Mouse (Mus musculus) left cerebral cortex, adult 11 months (tissue): ENCODE measurements around the gene Def6.
A peak's percentile ranks its signal among the peaks of the same experiment; 100 is the strongest.

Source experiments
- DNase-seq: peaks from one replicate; pipeline ENCODE4 v3.0.0; 2022; ENCODE audit warnings: low spot score

The Def6 gene

DNA sequence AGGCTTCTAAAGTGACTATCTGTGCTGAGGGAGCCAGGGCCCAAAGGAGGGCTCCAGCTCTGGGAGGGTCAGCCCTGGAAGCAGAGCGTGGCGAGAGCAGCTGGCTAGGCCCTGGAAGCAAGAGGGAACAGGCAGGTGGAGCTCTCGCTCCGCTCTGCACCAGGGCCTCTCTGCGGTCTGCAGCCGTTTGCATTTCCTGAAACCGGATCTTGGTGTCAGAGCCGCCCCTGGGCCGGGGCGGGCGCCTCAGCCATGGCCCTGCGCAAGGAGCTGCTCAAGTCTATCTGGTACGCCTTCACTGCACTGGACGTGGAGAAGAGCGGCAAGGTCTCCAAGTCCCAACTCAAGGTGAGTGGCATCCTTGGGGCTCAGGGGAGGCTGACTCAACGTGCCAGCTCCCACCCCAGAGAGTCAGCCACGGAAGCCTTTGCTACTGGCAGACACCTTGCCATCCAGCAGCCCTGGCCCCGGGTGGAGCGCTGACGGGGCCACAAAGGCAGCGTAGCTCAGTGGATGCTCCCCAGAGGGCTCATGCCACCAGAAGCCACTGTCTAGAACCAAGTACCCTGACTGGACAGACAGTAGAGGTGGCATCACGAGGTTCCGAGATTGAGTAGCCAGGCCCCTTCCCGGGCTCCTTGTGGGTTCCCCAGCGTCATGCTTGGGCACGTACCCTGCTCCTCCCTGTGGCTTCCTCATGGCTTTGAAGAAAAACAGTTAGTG is at the start of gene Def6:
Gene Def6 (plus strand): TSS at position 188 of the 723 bp plus-strand sequence.
- DNase-seq, result no peak

DNA sequence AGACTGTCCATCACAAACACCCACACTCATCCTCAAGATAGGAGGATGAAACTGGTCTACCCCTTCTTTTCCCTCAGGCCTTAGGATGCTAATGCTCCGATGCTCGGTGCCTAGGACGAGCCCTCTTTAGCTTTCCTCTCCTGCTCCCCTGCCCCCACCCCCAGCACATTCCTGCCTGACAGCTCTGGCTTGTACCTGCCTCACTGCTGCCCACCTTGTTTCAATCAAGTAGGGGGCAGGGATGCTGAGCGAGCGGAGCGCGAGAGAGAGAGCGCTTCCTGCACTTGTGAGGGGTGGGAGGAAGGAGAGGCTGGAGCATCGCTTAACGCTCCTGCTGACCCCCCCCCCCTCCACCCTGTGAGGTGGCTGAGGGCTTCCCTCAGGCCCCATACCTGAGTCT is 47.2 kb upstream of the Def6 start:
- DNase-seq, result no peak

GRCm38 (mm10) chr17:28161310-28161881 is 46.2 kb upstream of the Def6 start:
- DNase-seq, result no peak

- DNase-seq, result peak; percentile 56
Observed at GRCm38 (mm10) chr17:28163666-28164065, 43.9 kb upstream of the Def6 start.

DNA sequence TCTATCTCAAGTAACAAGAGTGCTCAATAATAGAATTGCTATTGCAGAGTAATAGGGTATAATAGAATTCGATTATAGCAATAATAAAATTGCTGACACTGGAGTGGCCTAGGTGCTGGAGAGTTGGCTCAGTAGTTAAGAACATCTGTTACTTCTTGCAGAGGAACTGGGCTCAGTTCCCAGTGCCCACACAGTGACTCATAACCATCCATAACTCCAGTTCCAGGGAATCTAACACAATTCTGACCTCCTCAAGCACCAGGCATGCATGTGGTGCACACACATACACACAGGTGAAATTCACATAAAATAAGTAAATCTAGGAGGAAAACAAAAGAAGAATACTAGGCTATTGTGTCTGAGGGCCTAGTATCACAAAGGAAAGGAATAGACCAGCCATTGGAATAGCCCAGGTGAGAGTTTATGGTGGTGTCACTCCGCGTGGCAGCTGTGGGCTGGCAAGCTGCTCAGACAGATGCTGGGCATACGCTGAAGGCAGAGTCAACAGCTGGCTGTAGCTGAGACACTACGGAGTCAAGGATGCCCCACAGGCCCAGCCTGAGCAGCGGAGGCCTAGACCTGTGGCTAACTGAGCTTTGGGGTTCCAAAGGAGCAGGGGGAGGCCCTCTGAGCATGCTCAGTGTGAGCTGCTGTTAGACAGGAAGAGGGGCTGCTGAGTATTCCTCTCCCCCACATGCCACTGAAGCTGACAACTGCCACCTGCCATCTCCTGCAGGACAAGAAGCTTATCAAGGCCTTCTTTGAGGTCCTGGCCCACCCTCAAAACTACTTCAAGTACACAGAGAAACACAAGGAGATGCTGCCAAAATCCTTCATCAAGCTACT is 36.9 kb upstream of the Def6 start:
- DNase-seq, result no peak

DNA sequence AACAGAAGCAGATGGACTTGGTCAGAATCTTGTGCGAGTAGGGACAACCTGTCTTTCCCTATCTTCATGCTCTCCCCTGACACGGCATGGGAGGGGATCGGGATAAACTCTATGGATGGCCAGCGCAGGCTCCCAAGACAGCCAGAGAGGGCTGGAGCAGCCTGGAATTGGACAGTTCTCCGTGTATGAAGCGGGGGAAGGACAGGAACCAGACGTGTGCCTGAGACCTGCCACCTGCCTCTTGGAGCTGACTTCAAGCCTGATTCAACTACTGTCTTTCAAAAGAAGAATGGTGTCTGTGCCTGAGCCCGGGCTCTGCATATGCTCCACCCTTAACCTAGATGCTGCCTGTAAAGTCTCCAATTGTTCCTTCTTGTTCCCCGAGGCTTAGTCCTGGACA is 34.9 kb upstream of the Def6 start:
- no peak for DNase-seq

GRCm38 (mm10) chr17:28176775-28177539 is 30.6 kb upstream of the Def6 start, which contains the start of gene Zfp523:
Gene Zfp523 (plus strand): TSS chr17:28177129.
- peak; percentile 86 for DNase-seq

- DNase-seq, result no peak
Observed at GRCm38 (mm10) chr17:28177540-28178046, 30.0 kb upstream of the Def6 start.

GRCm38 (mm10) chr17:28180331-28180730 is 27.2 kb upstream of the Def6 start:
- no peak for DNase-seq

DNA sequence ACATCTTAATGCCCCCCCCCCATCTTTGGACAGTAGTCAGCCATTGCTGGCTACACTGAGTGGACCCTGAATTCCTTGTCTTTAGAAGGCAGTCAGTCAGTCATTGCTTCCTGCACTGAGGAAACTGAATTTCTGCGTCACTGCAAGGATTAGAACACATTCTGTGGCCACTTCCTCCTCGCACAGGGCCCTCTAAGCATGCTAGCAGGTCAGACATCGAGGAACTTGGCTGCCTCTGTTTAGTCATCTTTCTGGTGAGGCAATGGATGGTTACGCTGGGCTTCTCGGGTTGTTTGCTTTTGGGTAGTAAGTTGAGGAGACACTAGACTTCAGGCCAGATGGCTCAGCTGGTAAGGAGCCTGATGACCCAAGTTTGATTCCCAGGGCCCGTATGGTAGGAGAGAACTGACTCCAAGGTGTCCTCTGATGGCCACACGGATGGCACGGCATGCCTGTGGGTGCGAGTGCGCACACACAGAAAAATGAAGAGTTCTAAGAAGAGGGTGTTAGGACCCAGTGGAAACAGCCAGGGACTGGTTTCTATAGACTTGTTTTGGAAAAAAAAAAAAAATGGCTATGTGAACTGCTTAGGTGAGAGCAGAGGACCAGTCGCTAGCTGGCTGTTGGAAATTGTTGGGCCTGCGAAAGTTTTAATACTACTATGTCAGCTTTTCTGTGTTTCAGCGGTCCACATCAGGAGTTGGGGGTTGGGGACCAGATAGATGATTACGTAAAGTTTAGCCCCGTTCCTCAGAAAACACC is 26.6 kb upstream of the Def6 start:
- DNase-seq, result no peak

GRCm38 (mm10) chr17:28184971-28185638 is 22.5 kb upstream of the Def6 start:
- DNase-seq, result no peak

DNA sequence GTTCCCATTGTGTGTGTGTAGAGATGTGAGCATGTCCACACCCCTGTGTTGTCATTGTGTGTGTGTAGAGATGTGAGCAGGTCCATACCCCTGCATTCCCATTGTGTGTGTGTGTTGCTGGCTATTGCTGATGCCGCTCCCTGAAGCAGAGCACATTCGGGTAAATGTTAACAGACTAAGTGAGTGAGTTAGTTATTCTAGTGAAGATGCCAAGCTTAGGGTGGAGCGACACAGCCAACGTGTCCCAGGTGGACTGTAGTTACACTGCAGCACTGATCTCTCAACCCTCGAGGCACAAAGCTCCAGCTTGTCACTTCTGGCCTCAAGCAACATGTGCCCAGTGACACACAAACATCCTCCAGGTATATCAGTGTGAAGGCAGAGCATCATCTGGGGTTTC is 19.3 kb upstream of the Def6 start:
- DNase-seq, result no peak

DNA sequence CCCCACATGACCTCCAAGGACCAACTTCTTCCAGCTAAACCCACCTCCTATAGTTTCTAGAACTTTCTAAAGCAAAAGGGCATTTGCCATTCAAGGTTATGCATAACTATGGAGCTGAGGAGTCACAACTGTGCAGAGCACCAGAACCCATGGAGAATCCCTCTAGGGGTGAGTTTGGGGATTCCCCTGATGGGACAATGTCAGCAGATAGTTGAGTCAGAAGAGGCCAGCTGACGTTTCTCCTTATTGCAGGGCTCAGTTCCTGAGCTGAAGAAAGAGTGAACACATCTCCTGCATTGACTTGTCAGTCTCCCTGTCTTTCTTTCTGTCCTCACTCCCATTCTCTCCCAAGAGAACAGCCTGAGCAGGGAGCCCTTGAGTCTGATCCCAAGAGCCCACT is 14.8 kb upstream of the Def6 start:
- no peak for DNase-seq

DNA sequence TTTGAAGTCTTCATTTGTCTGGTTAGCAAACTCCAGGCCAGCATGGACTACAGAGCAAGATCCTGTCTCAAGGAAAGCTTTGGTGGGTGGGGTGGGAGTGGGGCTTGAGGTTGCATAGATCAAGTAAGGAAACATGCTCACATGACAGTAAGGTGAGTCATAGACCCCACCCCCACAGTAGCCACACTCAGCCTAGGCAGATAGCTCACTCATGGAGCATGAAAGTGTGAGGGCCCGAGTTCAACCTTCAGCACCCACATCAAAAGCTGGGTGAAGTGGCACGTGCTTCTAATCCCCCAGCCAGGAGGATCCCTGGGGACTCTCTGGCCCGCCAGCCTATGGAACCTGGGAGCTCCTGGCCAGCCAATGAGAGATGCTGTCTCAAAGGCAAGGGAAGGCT is 14.0 kb upstream of the Def6 start:
- no peak for DNase-seq

DNA sequence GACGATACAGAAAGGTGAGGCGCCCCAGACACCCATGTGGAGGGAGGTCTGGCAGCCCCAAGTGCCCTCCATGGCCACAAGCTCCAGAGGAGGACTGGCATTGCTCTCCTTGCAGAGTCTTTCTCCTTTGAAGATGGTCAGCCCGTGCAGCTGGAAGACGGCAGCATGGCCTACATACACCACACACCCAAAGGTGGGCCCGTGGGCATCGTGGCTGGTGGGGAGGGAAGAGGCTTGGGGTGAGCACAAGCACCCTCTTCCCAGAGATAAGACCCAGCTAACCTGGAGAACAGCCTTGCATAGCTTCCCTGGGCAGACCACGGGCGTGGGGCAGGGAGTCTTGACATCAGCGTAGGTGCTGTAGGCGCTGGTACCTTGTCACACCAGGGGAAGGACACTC is 12.5 kb upstream of the Def6 start:
- DNase-seq, result no peak

- no peak for DNase-seq
Observed at GRCm38 (mm10) chr17:28197646-28198045, 9.9 kb upstream of the Def6 start.

DNA sequence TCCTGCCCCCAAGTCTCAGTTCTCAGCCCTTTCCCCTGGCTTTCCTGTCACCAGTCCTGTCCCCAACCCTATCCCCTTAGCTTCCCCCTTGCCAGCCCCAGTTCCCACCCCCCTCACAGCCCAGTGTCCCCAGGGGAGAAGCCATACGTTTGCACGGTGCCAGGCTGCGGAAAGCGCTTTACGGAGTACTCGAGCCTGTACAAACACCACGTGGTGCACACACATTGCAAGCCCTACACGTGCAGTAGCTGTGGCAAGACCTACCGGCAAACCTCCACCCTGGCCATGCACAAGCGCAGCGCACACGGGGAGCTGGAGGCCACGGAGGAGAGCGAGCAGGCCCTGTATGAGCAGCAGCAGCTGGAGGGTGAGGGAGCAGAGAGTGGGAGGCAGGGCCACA is 5.6 kb upstream of the Def6 start:
- DNase-seq, result no peak

DNA sequence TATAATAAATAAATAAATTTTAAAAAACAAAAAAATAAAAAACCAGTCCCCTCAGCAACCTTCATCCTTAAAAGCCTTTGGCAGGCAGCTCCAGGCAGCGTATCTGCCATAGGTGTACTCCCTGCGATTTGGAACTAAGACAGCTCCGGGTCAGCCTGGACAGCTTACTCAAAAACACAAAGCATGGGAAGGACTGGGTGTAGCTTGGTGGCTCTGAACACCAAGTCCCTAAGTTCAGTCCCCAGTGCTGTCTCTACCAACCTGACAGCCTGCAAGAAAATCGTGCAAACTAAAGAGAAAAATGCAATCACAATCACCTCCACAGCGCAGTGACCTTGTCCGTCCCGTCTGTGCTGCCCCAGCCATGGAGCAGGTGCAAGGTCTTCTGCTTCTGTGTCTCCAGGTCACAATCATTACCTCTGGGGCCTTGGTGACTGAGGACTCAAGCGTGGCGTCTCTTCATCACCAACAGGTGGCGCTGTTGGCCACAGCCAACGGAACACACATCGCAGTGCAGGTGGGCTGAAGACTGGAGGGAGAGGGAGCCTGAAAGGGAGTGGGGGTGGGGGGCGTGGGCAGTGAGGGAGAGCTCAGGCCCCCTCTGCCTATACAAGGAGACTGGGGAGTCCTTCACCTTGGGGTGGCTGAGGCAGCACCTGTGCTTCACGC is 3.4 kb upstream of the Def6 start:
- DNase-seq, result no peak

- DNase-seq, result no peak
Observed at GRCm38 (mm10) chr17:28205443-28205842, 2.1 kb upstream of the Def6 start.

- DNase-seq, result no peak
Observed at GRCm38 (mm10) chr17:28207092-28207491, 486 bp upstream of the Def6 start.
